In the genomic region with DNA sequence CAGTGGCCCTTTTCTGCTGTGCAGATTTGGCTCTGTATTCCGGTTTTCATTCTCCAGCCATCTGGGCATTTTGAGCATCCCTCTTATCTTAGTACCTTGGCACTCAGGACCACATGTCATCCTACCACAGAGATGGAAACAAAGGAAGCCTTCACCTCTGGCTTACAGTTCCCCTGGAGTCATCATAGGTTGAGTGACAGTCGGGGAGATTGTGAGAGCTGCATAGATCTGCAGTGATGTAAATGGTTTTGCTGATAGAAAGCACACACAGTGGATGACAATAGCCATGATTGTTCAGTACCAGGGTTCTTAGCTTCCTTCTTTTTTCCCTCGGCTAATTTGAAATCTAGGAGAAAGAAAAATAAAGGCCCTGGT, we compare ENCODE assay signal across 10 mouse cellular contexts.
A peak's percentile ranks its signal among the peaks of the same experiment; 100 is the strongest.
DNase-seq lines count a peak whose midpoint lies in the region; ATAC-seq and TF ChIP-seq lines count a peak whose summit lies in the region.
"Had no signal": no experiment of that assay in that cellular context is flagged by ENCODE, and none has a peak within 500 bp of the region (broad histone marks: within the 10 kb centered on the region; RNA-seq: fewer than 3 reads in every experiment).

No protein-coding gene starts in this region.

- H3K9ac ChIP-seq in kidney, postnatal 0 days (ENCODE audit: low read depth, low read length): no peak overlapping the region
- H3K9ac ChIP-seq in forebrain, embryonic 12.5 days: no peak overlapping the region
- no peak overlapping the region for H3K9ac ChIP-seq in hindbrain, embryonic 14.5 days
- H3K9ac ChIP-seq in stomach, embryonic 14.5 days (replicated peaks; ENCODE audit: low read depth, low read length): no peak overlapping the region
- no peak overlapping the region for H3K9ac ChIP-seq in liver, embryonic 12.5 days

- 86% methylated on average over 3 of the region's 3 CpGs for WGBS in kidney, postnatal 0 days
- WGBS in forebrain, embryonic 12.5 days: 45% methylated on average over 3 of the region's 3 CpGs
- 43% methylated on average over 3 of the region's 3 CpGs for WGBS in hindbrain, embryonic 14.5 days
- WGBS in stomach, embryonic 14.5 days: 73% methylated on average over 3 of the region's 3 CpGs
- WGBS in liver, embryonic 12.5 days (ENCODE audit: insufficient replicate concordance): 64% methylated on average over 3 of the region's 3 CpGs

- ATAC-seq in kidney, postnatal 0 days (replicated peaks; ENCODE audit: low FRiP score, low read depth): no peak
- no peak for ATAC-seq in forebrain, embryonic 12.5 days (ENCODE audit: low FRiP score)
- ATAC-seq in hindbrain, embryonic 14.5 days (ENCODE audit: low FRiP score): peak; percentile 71; the same call in 1 of the 2 replicates
- no peak for ATAC-seq in stomach, embryonic 14.5 days (ENCODE audit: insufficient number of reproducible peaks, insufficient read depth, low FRiP score, low read depth)
- no peak for ATAC-seq in liver, embryonic 12.5 days

- TF ChIP-seq CTCF in kidney, postnatal 0 days (IDR thresholded peaks at IDR 0.05; ENCODE audit: low read depth): no peak

- DNase-seq in kidney, postnatal 0 days (ENCODE audit: low spot score): no peak
- no peak for DNase-seq in kidney, adult 9 months
- DNase-seq in hindbrain, embryonic 14.5 days (ENCODE audit: low spot score): peak; percentile 31
- no peak for DNase-seq in cerebellum, postnatal 10 days
- DNase-seq: cerebellum, adult 18-20 months; thymus, postnatal 14 days had no signal

- no peaks in the 10 kb centered on the region for H3K9me3 ChIP-seq in kidney, postnatal 0 days (replicated peaks; ENCODE audit: low read length)
- H3K9me3 ChIP-seq in forebrain, embryonic 12.5 days: no peaks in the 10 kb centered on the region
- no peaks in the 10 kb centered on the region for H3K9me3 ChIP-seq in hindbrain, embryonic 14.5 days (ENCODE audit: control insufficient read depth, low read length)
- no peaks in the 10 kb centered on the region for H3K9me3 ChIP-seq in stomach, embryonic 14.5 days (ENCODE audit: control insufficient read depth, low read depth, low read length)
- no peaks in the 10 kb centered on the region for H3K9me3 ChIP-seq in liver, embryonic 12.5 days (replicated peaks)

- H3K4me3 ChIP-seq in kidney, postnatal 0 days (replicated peaks; ENCODE audit: low read depth, low read length): no peak overlapping the region
- no peak overlapping the region for H3K4me3 ChIP-seq in forebrain, embryonic 12.5 days (replicated peaks)
- H3K4me3 ChIP-seq in hindbrain, embryonic 14.5 days (replicated peaks; ENCODE audit: low read length): no peak overlapping the region
- H3K4me3 ChIP-seq in stomach, embryonic 14.5 days (ENCODE audit: low read depth, low read length): no peak overlapping the region
- H3K4me3 ChIP-seq in liver, embryonic 12.5 days: no peak overlapping the region
- H3K4me3 ChIP-seq: myocyte had no signal

- no peak overlapping the region for H3K4me2 ChIP-seq in kidney, postnatal 0 days (ENCODE audit: low read length)
- H3K4me2 ChIP-seq in forebrain, embryonic 12.5 days: no peak overlapping the region
- no peak overlapping the region for H3K4me2 ChIP-seq in hindbrain, embryonic 14.5 days (replicated peaks)
- H3K4me2 ChIP-seq in stomach, embryonic 14.5 days (replicated peaks; ENCODE audit: low read depth, low read length): no peak overlapping the region
- H3K4me2 ChIP-seq in liver, embryonic 12.5 days: no peak overlapping the region

- H3K27ac ChIP-seq in kidney, postnatal 0 days: 0 out of 2 replicates have a peak overlapping the region, but pooled peaks have one; percentile 13
- H3K27ac ChIP-seq in forebrain, embryonic 12.5 days: peak overlapping the region; percentile 70
- H3K27ac ChIP-seq in hindbrain, embryonic 14.5 days: peak overlapping the region; percentile 71
- H3K27ac ChIP-seq in stomach, embryonic 14.5 days (ENCODE audit: low read length): peak overlapping the region; percentile 49; the same call in 1 of the 2 replicates
- H3K27ac ChIP-seq in liver, embryonic 12.5 days: no peak overlapping the region

- peaks cover 21% of the 10 kb centered on the region; the same call in 1 of the 2 replicates for H3K4me1 ChIP-seq in kidney, postnatal 0 days (replicated peaks; ENCODE audit: insufficient read depth, low read length)
- H3K4me1 ChIP-seq in forebrain, embryonic 12.5 days: peaks cover 19% of the 10 kb centered on the region
- H3K4me1 ChIP-seq in hindbrain, embryonic 14.5 days (replicated peaks; ENCODE audit: control insufficient read depth, insufficient read depth, low read length): 0 out of 2 replicates have a peak, but pooled peaks cover 12% of the 10 kb centered on the region
- H3K4me1 ChIP-seq in stomach, embryonic 14.5 days (ENCODE audit: control insufficient read depth, insufficient read depth, low read length): peaks cover 41% of the 10 kb centered on the region
- peaks cover 12% of the 10 kb centered on the region for H3K4me1 ChIP-seq in liver, embryonic 12.5 days

- H3K27me3 ChIP-seq in kidney, postnatal 0 days (ENCODE audit: insufficient read depth, low read length): no peaks in the 10 kb centered on the region
- H3K27me3 ChIP-seq in forebrain, embryonic 12.5 days: no peaks in the 10 kb centered on the region
- H3K27me3 ChIP-seq in hindbrain, embryonic 14.5 days (ENCODE audit: control insufficient read depth, insufficient read depth, low read length): no peaks in the 10 kb centered on the region
- H3K27me3 ChIP-seq in stomach, embryonic 14.5 days (ENCODE audit: control insufficient read depth, insufficient read depth, low read length): no peaks in the 10 kb centered on the region
- H3K27me3 ChIP-seq in liver, embryonic 12.5 days (replicated peaks): no peaks in the 10 kb centered on the region

- no peaks in the 10 kb centered on the region for H3K36me3 ChIP-seq in kidney, postnatal 0 days (ENCODE audit: insufficient read depth, low read length)
- no peaks in the 10 kb centered on the region for H3K36me3 ChIP-seq in forebrain, embryonic 12.5 days (replicated peaks)
- no peaks in the 10 kb centered on the region for H3K36me3 ChIP-seq in hindbrain, embryonic 14.5 days (replicated peaks; ENCODE audit: control insufficient read depth, insufficient read depth)
- H3K36me3 ChIP-seq in stomach, embryonic 14.5 days (ENCODE audit: control insufficient read depth, insufficient read depth, low read length): no peaks in the 10 kb centered on the region
- H3K36me3 ChIP-seq in liver, embryonic 12.5 days: no peaks in the 10 kb centered on the region
